Mouse (Mus musculus) testis, adult 2 months (tissue): ENCODE measurements around the gene Fhdc1.

Experiments used
- CTCF ChIP-seq: fragments of 200-500 bp; IDR thresholded peaks from 2 replicates; pipeline ENCODE4 v1.5.1; 2012; ENCODE audit warnings: low read depth, mild to moderate bottlenecking, inconsistent platforms, low read length, moderate library complexity; ENCODE audit not compliant: control insufficient read depth, insufficient read depth, insufficient replicate concordance
- POLR2A ChIP-seq: fragments of 200-500 bp; IDR thresholded peaks from 2 replicates; pipeline ENCODE4 v1.6.1; 2012; ENCODE audit warnings: low read depth, mild to moderate bottlenecking, inconsistent platforms, low read length, moderate library complexity; ENCODE audit not compliant: control insufficient read depth

GRCm38 (mm10) chr3:84397976-84398375, 82.3 kb downstream of the Fhdc1 start:
- TF ChIP-seq CTCF (no peak), POLR2A (no peak)
